Mouse (Mus musculus) frontal cortex, postnatal 25 days (tissue): ENCODE results near the gene Sipa1.

Experiments
- DNase-seq, 2 experiments: peaks; one replicate each; pipeline ENCODE4 v3.0.0; 2022; ENCODE audit warnings: low spot score in 2 of 2

Sipa1 gene

DNA sequence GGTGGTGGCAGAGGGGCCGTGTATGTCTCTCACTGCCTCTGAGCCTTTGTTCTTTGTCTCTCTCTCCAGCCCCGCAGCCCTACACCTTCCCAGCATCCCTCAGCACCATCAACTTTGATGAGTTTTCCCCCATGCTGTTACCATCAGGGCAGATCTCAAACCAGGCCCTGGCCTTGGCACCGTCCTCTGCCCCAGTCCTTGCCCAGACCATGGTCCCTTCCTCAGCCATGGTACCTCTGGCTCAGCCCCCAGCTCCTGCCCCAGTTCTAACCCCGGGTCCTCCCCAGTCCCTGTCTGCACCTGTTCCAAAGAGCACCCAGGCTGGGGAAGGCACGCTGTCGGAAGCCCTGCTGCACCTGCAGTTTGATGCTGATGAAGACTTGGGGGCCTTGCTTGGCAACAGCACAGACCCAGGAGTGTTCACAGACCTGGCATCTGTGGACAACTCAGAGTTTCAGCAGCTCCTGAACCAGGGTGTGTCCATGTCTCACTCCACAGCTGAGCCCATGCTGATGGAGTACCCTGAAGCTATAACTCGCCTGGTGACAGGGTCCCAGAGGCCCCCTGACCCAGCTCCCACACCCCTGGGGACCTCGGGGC lies 16.7 kb downstream of the Sipa1 start:
- no peak for DNase-seq

GRCm38 (mm10) chr19:5645280-5645679 lies 18.2 kb downstream of the Sipa1 start:
- DNase-seq = no peak

DNA sequence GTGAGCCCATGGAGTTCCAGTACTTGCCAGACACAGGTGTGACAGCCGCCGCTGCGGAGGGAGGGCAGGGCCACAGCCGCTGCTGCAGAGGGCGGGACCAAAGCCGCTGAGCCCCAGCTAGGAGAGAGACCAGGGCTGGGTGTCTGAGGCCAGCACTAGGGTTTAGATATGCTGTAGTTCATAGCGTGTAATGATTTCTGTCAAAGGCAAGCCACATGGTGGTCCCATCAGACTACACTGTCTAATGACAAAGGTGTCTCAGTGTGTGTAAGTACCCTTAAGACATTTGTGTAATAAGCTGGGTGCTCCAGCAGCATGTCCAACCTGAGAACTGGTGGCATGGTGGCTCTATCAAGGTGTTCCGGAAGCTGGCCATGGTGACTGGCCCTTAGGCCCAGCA lies 21.9 kb downstream of the Sipa1 start:
- DNase-seq = no peak

GRCm38 (mm10) chr19:5641021-5641420 lies 22.5 kb downstream of the Sipa1 start:
- DNase-seq = no peak

DNA sequence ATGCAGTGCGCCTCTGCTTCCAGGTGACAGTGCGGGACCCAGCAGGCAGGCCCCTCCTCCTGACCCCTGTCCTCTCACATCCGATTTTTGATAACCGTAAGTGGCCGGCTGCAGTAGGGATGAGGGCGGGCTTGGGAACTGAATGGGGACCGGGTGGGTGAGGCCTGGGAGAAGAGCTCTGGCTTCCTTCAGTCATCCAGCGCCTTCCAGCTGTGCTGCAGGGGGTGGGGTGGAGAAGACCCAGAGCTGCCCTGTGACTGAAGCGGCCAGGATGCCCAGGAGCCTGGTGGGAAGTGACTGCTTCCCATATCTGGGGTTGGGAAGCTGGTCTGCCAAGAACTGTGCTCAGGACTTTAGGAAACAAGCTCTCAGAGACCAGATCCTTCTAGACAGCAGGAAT lies 23.2 kb downstream of the Sipa1 start:
- no peak for DNase-seq

DNA sequence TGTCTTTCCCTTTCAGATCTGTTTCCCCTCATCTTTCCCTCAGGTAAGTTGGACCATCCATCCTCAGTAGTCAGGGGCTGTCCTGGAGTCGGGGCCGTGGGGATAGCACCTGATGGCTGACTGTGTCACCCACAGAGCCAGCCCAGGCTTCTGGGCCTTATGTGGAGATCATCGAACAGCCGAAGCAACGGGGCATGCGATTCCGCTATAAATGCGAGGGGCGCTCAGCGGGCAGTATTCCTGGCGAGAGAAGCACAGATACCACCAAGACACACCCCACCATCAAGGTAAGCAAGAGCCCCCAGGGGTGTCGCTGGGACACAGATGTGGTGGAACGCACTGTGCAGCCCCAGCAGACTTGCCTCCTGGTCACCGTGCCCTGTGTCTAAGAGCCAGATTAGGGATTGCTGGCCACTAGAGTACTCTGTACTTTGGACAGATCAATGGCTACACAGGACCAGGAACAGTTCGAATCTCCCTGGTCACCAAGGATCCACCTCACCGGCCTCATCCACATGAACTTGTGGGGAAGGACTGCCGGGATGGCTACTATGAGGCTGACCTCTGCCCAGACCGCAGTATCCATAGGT lies 25.0 kb downstream of the Sipa1 start:
- no peak for DNase-seq

DNA sequence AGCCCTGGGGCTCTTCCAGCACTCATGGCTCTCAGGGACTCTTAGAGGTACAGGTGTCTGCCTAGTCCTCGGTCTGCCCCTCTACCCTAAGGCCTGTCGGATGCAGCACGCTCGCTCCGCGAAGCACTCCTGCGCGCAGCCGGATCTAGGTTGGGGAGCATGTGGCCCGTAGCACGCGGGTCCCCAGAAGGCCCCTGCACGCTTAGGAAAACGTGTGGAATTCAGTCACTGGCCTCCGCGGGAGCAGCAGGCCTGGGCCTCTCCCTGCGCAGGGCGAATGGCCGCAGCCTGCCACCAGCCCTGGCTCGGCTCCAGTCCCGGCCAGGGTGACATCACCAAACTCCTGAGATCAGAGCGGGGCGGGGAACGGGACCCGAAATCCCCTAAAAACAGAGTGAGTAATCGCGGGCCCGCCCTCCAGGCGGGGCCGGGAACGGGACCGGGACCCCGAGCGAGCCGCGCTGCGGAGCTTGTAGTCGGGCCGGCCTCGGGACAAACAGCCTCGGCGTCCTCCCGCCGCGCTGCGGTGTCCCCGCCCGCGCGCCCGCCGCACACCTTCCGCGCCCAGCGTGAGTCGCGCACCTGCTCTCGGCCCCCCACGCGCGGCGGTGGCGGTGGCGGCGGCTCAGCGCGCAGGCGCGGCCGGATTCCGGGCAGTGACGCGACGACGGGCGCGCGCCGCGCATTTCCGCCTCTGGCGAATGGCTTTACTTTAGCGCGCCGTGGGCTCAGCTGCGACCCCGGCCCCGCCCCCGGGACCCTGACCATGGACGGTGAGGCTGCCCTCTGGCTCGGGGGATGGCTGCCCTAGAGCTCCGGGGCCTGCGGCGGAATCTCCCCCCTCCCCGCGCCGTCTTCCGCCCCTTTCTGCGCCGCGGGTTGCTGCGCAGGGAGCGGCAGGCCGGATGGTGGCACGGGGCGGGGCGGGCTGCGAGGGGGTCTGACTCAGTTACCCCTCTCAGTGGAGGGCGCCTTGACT lies 26.1 kb downstream of the Sipa1 start, which contains the start of gene Rela:
Gene Rela, plus strand, starts transcription at position 415 of the 979 bp plus-strand sequence.
- peak; percentile 81 to 84 for DNase-seq

DNA sequence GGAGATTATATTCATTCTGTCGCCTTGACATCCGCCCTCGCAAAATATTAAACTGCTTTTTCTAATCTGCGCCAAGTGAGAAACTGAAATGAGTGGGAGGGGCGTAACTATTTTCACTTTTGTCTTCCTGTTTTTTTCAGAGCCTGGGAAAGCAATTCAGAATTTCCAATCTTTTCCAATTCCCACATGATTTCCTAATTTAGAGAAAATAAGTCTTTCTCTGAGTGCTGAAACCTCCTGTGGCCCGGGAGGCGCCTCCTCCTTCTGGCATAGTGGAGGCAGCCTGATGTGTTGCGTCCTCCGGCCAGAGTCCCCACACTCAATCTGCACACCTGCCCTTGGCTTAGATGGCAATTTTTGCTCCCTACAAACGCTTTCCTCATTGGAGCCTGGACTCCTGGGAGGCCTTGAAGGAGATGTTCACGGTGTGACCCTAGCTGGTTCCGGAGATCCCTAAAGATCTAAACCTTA lies 26.9 kb downstream of the Sipa1 start:
- no peak for DNase-seq

- DNase-seq = no peak
Observed at GRCm38 (mm10) chr19:5636036-5636570, 27.4 kb downstream of the Sipa1 start.

DNA sequence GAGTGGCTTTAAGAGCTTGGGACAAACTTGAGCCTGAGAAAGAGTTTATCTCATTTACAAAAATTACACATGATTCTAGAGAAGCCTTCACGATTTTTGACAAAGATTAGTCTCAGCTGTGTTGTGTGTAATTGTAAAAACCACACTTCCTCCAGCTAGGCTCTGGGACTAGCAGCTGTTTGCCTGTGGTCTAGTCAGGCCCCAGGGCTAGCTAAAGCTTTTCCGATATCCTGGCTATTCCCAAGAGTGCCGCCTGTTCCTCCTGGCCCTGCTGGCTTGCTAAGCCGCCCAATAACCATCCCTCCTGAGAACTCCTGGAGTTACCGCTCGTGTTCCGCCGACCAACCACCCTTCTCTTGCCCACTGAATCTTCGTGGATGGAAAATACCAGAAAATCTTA lies 31.4 kb downstream of the Sipa1 start:
- DNase-seq = no peak

- DNase-seq = no peak
Observed at GRCm38 (mm10) chr19:5629907-5630306, 33.6 kb downstream of the Sipa1 start.

DNA sequence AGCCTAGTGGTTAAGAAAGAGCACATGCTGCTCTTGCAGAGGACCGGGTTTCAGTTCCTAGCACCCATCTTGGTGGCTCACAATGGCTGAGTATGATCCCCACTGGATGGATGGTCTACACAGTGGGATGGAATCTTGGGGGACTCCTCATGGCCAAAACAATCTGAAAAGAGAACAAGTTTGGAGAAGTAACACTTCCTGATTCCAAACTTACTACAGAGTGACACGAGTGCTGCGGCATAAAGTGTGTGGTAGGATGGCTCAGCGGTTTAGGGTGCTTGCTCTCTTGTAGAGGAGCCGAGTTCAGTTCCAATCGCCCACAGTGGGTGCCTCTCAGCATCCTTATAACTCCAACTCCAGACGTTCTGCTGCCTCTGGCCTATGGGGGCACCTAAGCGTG lies 38.2 kb downstream of the Sipa1 start:
- DNase-seq = no peak

GRCm38 (mm10) chr19:5621884-5622283 lies 41.6 kb downstream of the Sipa1 start:
- no peak for DNase-seq

- no peak for DNase-seq
Observed at GRCm38 (mm10) chr19:5620007-5620406, 43.5 kb downstream of the Sipa1 start.

DNA sequence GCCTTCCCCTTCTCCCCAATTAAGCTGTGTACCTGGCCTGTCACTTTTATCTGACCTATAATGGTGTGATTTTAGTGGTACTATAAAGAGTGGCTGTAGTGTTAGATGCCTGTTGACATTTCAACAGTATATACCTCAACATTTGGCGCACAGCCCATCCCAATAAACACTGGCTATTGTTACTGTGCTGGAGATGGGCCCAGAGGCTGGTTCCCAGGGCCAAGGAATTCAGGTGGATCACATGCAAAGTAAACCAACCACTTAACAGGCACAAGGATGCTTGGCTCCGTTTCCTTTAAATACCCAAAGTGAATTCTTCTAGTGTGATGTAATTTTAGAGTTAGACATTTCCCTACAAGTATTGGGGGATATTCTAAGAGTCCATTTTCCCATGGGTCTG lies 48.6 kb downstream of the Sipa1 start:
- no peak for DNase-seq

GRCm38 (mm10) chr19:5612762-5613411 lies 50.6 kb downstream of the Sipa1 start:
- no peak for DNase-seq

- DNase-seq = no peak
Observed at GRCm38 (mm10) chr19:5611973-5612372, 51.5 kb downstream of the Sipa1 start.

DNA sequence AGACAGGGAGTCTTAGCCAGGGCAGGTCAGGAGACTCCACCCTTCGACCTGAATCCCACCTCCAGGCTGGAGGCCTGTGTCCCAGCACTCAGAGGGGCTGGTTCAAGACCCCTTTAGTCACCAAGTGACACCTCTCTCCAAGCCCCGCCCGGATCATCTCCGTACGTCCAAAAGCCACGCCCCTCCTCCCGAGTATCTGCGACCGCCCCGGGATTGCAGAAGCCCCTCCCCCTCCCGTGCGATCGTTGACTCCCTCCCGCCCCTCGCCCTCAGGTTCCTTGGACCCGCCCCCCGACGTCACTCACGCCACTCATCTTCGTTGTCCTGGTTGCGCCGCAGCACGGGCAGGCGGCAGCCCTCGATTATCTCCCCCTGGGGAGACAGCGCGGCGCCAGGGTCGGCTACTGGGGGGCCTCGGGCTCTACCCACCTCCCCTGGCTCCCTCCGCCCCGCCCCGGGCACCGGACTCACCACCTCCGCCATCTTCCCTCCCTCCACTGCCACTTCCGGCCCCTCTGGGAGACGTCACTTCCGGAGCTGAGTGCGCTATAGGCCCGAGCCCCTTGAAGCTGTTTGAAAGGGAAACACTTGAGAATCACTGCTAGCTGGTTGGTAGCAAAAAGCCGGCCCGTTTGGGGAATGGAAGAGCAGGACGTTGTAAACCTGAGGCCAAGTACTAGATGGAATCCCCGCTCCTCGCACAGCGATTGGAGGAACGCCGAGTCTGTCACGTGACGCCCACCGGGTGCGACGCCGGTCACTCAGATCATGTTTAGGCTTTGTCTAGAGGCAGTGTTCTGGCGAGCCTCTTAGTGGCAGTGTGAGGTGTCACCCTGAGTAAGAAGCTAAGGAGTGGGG lies 53.7 kb downstream of the Sipa1 start, which contains the start of gene Kat5:
Gene Kat5, minus strand, starts transcription at position 691 of the 858 bp plus-strand sequence.
- DNase-seq = peak; percentile 89 to 91

- DNase-seq = peak in 1 of 2 experiments; percentile 5
Observed at GRCm38 (mm10) chr19:5609171-5609546, 54.3 kb downstream of the Sipa1 start.

DNA sequence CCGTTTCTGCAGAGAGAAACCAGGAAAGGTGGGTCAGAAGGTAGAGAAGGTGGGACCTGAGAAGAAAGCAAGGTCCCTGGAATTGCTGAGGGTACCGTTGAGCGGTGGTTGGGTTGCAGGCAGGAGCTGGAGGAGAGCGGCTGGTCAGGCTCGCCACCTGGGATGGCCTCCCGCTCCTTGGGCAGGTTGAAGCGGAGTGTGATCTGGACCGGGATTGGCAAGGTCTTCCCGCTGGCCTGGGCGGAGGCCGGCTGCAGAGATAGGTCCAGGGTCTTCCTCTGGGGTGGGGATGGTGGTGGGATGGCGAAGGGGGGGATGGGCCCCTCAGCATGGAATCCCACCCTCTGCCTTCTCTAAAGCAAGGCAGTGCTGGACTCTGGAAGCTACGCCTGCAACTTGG lies 54.8 kb downstream of the Sipa1 start:
- DNase-seq = no peak
